Mouse (Mus musculus) forebrain, embryonic 13.5 days (tissue): ENCODE measurements at regions not wholly inside any gene's neighbourhood (a gene's known extent, or its start where the extent isn't known, plus 50 kb on each side); places are given as distances from the start of the nearest gene placed in this dataset.

Source experiments
- ATAC-seq: fragments of 200-750 bp; cut with Nextera tagmentation; 2 replicates; pipeline ENCODE4 v1.8.0; 2017
- H3K27ac ChIP-seq: fragments of 300-500 bp; sonication (generic); 2 replicates; pipeline ENCODE4 v1.5.1; 2015; ENCODE audit warnings: inconsistent platforms, mild to moderate bottlenecking, moderate library complexity
- H3K27me3 ChIP-seq: fragments of 300-500 bp; sonication (generic); 2 replicates; pipeline ENCODE4 v1.6.1; 2015; ENCODE audit warnings: mild to moderate bottlenecking, inconsistent platforms
- H3K36me3 ChIP-seq: fragments of 300-500 bp; sonication (generic); 2 replicates; pipeline ENCODE4 v1.6.1; 2015; ENCODE audit warnings: mild to moderate bottlenecking, inconsistent platforms; ENCODE audit not compliant: poor library complexity, severe bottlenecking
- H3K4me1 ChIP-seq: fragments of 300-500 bp; sonication (generic); 2 replicates; pipeline ENCODE4 v1.6.1; 2015; ENCODE audit warnings: inconsistent platforms
- H3K4me2 ChIP-seq: fragments of 300-500 bp; sonication (generic); 2 replicates; pipeline ENCODE4 v1.6.1; 2015; ENCODE audit warnings: inconsistent platforms, mild to moderate bottlenecking, moderate library complexity
- H3K4me3 ChIP-seq: fragments of 300-500 bp; sonication (generic); 2 replicates; pipeline ENCODE4 v1.5.1; 2015; ENCODE audit warnings: mild to moderate bottlenecking, inconsistent platforms
- H3K9ac ChIP-seq: fragments of 300-500 bp; sonication (generic); 2 replicates; pipeline ENCODE4 v1.6.1; 2015; ENCODE audit warnings: mild to moderate bottlenecking, inconsistent platforms
- H3K9me3 ChIP-seq: fragments of 300-500 bp; sonication (generic); replicated peaks from 2 replicates; pipeline ENCODE4 v1.6.1; 2016; ENCODE audit warnings: inconsistent platforms
- WGBS: fragments of 180-500 bp; shearing (Covaris S2); methylation state at CpG from one replicate; pipeline ENCODE4 v1.1.7; 2015; 5-methylcytosine and 5-hydroxymethylcytosine counted together

DNA sequence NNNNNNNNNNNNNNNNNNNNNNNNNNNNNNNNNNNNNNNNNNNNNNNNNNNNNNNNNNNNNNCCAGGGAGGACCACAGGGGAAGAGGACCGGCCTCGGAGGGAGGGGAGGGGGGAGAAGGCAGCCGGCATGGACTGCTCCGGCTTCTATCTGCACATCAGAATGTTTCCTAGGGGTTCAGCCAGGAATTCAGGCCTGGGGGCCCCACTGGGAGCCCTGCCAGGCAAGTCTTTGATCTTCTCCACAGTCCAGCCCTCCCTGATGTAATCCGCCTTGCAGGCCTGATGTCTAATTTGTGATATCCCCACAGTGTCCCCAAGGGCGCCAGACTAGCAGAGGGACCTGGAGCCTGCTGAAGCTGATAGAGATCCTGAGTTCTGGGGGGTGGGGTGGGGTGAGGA lies 57.1 kb upstream of the Tbx3 start:
- no peak overlapping the region for H3K4me3 ChIP-seq
- no peaks in the 10 kb centered on the region; the same call in 1 of the 2 replicates for H3K27me3 ChIP-seq
- H3K9ac ChIP-seq: no peak overlapping the region
- H3K4me1 ChIP-seq: peaks cover 6% of the 10 kb centered on the region
- WGBS: 9% methylated on average over 6 of the region's 6 CpGs
- H3K9me3 ChIP-seq: no peaks in the 10 kb centered on the region
- peak; percentile 36; the same call in 1 of the 2 replicates for ATAC-seq
- H3K4me2 ChIP-seq: no peak overlapping the region
- no peak overlapping the region for H3K27ac ChIP-seq
- H3K36me3 ChIP-seq: no peaks in the 10 kb centered on the region

DNA sequence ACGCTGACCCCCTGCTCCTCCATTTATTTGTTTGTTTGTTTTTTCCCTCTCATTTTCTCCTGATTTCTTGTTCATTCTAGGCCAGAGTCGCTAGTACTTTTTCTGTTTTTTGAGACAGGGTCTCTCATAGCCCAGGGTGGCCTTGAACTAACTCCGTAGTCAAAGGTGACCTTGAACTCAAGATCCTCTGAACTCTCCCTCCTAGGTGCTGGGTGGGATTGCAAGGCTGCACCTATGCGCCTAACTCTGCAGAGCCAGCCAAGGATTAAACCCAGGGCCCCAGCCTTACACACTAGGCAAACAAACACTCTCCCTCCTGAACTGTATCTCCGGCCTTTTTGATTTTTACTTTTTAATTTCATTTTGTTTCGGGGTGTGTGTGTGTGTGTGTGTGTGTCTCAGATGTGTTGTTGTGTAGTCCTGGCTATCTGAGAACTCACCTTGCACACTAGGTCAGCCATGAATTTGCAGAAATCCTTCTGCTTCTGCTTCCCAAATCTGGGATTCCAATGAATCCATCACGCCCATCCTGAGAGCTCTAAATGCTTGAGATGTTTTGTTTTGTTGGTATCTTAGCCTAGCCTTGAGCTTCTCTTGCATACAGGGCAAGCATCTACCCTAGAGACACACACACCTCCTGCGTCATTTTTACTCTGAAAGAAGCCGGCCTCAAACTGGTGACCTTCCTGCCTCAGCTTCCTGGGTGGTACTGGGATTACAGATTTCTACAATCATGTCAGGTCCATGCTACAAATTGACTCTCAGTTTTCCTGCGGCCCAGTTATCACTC lies 56.3 kb upstream of the Tbx3 start:
- 83% methylated on average over 10 of the region's 10 CpGs for WGBS
- peaks cover 6% of the 10 kb centered on the region for H3K4me1 ChIP-seq
- no peak overlapping the region for H3K4me2 ChIP-seq
- no peaks in the 10 kb centered on the region for H3K36me3 ChIP-seq
- H3K27ac ChIP-seq: no peak overlapping the region
- H3K4me3 ChIP-seq: no peak overlapping the region
- H3K9ac ChIP-seq: no peak overlapping the region
- no peaks in the 10 kb centered on the region; the same call in 1 of the 2 replicates for H3K27me3 ChIP-seq
- ATAC-seq: no peak
- no peaks in the 10 kb centered on the region for H3K9me3 ChIP-seq

DNA sequence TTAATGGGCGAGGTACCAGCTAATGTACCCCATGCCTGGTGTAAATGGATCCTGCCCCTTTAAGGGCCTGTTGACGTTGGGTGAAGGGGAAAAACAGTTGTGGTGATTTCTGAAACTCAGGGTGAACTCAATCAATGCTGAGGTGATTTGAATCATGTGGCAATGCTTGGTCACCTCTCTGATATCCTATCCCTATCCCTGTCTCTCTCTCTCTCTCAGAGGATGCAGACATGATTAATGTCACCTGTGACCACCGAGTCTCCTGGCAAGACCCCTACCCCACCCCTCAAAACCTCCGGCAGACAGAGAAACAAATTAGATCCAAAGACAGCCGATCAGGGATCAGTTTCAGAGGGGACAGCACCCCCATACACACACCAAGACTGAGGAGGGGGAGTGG lies 54.8 kb upstream of the Tbx3 start:
- H3K9ac ChIP-seq: no peak overlapping the region
- no peaks in the 10 kb centered on the region for H3K36me3 ChIP-seq
- no peak for ATAC-seq
- H3K4me1 ChIP-seq: peaks cover 6% of the 10 kb centered on the region
- H3K4me3 ChIP-seq: no peak overlapping the region
- no peaks in the 10 kb centered on the region; the same call in 1 of the 2 replicates for H3K27me3 ChIP-seq
- no peaks in the 10 kb centered on the region for H3K9me3 ChIP-seq
- WGBS: 63% methylated on average over 5 of the region's 5 CpGs
- no peak overlapping the region for H3K4me2 ChIP-seq
- H3K27ac ChIP-seq: no peak overlapping the region

DNA sequence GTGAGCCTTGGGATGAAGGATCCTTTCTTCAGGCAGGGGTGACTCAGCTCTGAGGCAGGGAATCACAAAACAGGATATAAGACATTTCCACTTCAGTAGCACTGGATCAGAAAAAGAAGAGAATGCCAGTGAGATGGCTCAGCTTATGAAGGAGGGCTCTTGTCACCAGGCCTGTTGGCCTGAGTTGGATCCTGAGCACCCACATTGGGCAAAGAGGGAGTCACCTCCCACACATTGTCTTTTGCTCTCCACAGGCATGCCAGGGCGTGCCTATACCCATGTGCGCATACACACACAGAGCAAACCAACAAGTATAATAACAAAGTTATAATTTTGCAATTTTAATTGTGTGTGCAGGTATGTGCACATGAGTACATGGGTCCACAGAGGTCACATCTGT lies 52.6 kb upstream of the Tbx3 start:
- Histone ChIP-seq H3K27me3 (no peaks in the 10 kb centered on the region), H3K9ac (no peak overlapping the region), H3K4me1 (peaks cover 6% of the 10 kb centered on the region), H3K4me3 (no peak overlapping the region), H3K27ac (no peak overlapping the region), H3K9me3 (no peaks in the 10 kb centered on the region), H3K36me3 (no peaks in the 10 kb centered on the region), H3K4me2 (no peak overlapping the region)
- no peak for ATAC-seq
- 94% methylated on average over 2 of the region's 2 CpGs for WGBS

DNA sequence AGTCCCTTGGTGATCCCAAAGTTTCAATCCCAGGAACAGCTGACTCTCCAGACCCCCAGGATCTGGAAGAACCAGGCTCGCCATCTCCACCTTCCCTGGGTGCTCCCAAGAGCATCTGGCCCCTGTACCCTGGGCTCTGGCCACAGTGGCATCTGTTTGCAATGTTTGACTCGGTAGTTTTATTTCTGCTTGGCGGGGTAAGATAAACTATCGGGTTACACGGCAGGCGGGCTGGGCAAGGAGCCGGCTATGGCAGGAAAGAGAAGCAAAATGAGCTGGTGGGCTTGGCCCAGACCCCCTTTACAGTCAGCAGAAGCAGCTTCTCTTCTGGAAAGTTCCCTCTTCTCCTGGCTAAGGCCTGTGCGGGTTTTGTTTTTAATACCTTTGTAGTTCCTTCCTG lies 50.6 kb upstream of the Tbx3 start:
- no peak overlapping the region for H3K27ac ChIP-seq
- no peak overlapping the region for H3K9ac ChIP-seq
- 57% methylated on average over 8 of the region's 8 CpGs for WGBS
- ATAC-seq: no peak
- no peaks in the 10 kb centered on the region for H3K9me3 ChIP-seq
- no peak overlapping the region for H3K4me3 ChIP-seq
- no peaks in the 10 kb centered on the region for H3K4me1 ChIP-seq
- peaks cover 12% of the 10 kb centered on the region for H3K27me3 ChIP-seq
- H3K36me3 ChIP-seq: no peaks in the 10 kb centered on the region
- H3K4me2 ChIP-seq: no peak overlapping the region
